Mouse (Mus musculus) midbrain, embryonic 11.5 days (tissue): ENCODE measurements at regions not wholly inside any gene's neighbourhood (a gene's known extent, or its start where the extent isn't known, plus 50 kb on each side); places are given as distances from the start of the nearest gene placed in this dataset.

Source experiments
- ATAC-seq: fragments of 200-750 bp; cut with Nextera tagmentation; 2 replicates; pipeline ENCODE4 v1.8.0; 2017; ENCODE audit warnings: moderate TSS enrichment, moderate library complexity; ENCODE audit not compliant: low FRiP score
- DNase-seq: peaks from one replicate; pipeline ENCODE4 v3.0.0; 2015; ENCODE audit warnings: low spot score; ENCODE audit errors: missing footprints
- H3K27ac ChIP-seq: fragments of 300-500 bp; sonication (generic); 2 replicates; pipeline ENCODE4 v1.5.1; 2014; ENCODE audit warnings: low read depth, low read length
- H3K27me3 ChIP-seq: fragments of 300-500 bp; sonication (generic); 2 replicates; pipeline ENCODE4 v1.6.1; 2014; ENCODE audit warnings: mild to moderate bottlenecking, low read length, moderate library complexity, mixed read lengths; ENCODE audit not compliant: control insufficient read depth, insufficient read depth
- H3K36me3 ChIP-seq: fragments of 300-500 bp; sonication (generic); 2 replicates; pipeline ENCODE4 v1.6.1; 2014; ENCODE audit warnings: mild to moderate bottlenecking, low read length, moderate library complexity, mixed read lengths; ENCODE audit not compliant: control insufficient read depth, insufficient read depth
- H3K4me1 ChIP-seq: fragments of 300-500 bp; sonication (generic); 2 replicates; pipeline ENCODE4 v1.6.1; 2014; ENCODE audit warnings: low read length; ENCODE audit not compliant: control insufficient read depth, insufficient read depth
- H3K4me2 ChIP-seq: fragments of 300-500 bp; sonication (generic); 2 replicates; pipeline ENCODE4 v1.6.1; 2014; ENCODE audit warnings: mild to moderate bottlenecking, moderate library complexity
- H3K4me3 ChIP-seq: fragments of 300-500 bp; sonication (generic); 2 replicates; pipeline ENCODE4 v1.5.1; 2014; ENCODE audit warnings: low read depth, low read length
- H3K9ac ChIP-seq: fragments of 300-500 bp; sonication (generic); 2 replicates; pipeline ENCODE4 v1.6.1; 2014; ENCODE audit warnings: low read length
- H3K9me3 ChIP-seq: fragments of 300-500 bp; sonication (generic); 2 replicates; pipeline ENCODE4 v1.6.1; 2016; ENCODE audit warnings: low read length; ENCODE audit not compliant: control insufficient read depth
- WGBS: fragments of 180-500 bp; shearing (Covaris S2); extraction: QIAGEN DNeasy Blood & Tissue Kit; methylation state at CpG from one replicate; pipeline ENCODE4 v1.1.7; 2014; 5-methylcytosine and 5-hydroxymethylcytosine counted together

DNA sequence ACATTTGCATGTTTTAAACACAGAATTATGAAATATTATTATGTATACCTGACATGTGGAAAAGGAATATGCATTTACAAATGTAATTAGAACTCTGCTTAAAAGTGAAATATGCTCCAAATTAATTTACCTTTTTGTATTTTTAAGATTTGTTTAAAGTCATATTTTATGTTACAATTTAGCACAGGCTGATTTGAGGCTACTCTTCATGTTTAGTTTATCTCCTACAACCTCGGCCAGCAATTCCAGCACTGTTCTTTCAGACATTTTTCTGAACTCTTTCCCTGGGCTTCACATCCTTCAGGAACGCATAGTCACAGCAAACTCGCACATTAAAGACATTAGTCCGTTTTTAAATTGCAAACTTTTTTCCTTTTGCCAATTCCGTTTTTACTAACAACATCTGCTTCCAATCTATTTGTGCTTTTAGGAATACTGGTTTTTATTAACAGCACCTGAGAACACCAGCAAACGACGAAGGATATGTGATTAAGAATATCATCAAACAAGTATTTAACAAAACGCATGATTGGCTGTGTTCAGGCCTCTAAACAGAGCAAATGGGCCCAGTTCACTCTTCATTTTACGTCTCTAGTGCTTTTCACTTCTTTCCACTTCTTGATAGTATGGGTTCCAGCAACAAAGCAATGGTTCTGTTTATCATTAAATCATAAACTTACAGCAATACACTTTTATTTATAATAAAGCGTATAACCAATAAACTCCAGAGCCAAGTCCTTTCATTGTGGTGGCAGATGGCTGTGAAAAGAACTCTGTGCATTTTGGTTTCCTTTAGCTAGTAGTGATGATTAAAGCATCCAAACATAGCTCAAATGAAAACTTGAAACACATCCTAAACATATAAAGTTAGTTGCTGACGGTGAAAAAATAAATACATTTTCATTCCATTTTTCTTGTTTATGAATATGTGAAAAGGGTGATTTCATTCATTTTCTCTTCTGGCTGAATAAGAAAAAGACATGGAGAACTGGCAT, 251.3 kb upstream of the Nfe2l3 start:
- H3K9me3 ChIP-seq = no peaks in the 10 kb centered on the region
- DNase-seq (peak; percentile 95), ATAC-seq (no peak)
- H3K4me2 ChIP-seq = no peak overlapping the region
- H3K4me1 ChIP-seq = no peaks in the 10 kb centered on the region
- H3K36me3 ChIP-seq = no peaks in the 10 kb centered on the region
- H3K4me3 ChIP-seq = no peak overlapping the region
- no peak overlapping the region for H3K9ac ChIP-seq
- no peak overlapping the region for H3K27ac ChIP-seq
- 6% methylated on average over 11 of the region's 11 CpGs for WGBS
- H3K27me3 ChIP-seq = peaks cover 74% of the 10 kb centered on the region

DNA sequence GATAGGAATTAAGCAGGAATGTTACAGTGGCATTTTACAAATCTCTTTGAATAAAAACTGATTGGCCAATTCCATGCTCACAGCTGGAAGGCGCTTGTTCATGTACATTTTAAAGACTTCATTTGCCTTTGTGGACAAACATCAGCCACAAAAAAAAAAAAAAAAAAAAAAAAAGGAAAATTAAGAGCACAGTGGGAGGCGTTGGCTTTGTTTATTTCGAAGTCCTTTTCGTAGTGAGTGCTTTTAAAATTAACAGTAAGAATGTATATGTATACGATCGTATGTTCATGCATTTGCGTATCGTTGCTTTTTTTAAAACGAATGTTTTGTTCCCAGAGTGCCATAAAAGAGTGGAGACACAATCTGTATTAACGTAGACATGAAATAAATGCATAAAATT, 250.6 kb upstream of the Nfe2l3 start:
- Histone ChIP-seq H3K36me3 (no peaks in the 10 kb centered on the region), H3K27me3 (peaks cover 74% of the 10 kb centered on the region), H3K4me2 (no peak overlapping the region), H3K9me3 (no peaks in the 10 kb centered on the region), H3K9ac (no peak overlapping the region), H3K4me1 (no peaks in the 10 kb centered on the region), H3K27ac (no peak overlapping the region), H3K4me3 (no peak overlapping the region)
- DNase-seq (peak; percentile 92), ATAC-seq (no peak)
- WGBS = 26% methylated on average over 10 of the region's 10 CpGs

DNA sequence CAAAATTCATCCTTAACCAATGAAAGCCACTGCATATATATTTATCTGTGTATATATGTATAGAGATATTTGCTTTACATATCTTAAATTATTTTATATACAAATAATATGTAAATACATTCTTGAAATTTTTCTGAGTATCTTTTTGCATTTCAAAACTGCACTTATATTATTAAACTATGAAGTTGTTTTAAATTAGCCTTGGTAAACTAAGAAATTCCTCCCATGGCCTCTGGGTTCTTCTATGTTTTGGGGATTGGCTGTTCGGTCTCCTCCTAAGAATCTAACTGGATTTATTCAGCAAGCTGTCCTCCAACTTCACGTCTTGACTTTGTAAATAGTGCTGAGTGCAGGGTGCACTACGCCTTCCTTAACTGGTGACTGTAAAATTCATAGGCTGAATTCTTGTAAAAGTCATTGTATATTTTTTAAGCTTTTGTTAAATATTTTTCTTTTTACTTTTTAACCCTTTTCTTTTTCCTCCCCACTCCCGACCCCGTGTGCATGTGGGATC, 249.6 kb upstream of the Nfe2l3 start:
- Histone ChIP-seq H3K27me3 (peaks cover 76% of the 10 kb centered on the region), H3K4me1 (no peaks in the 10 kb centered on the region), H3K9ac (no peak overlapping the region), H3K4me2 (no peak overlapping the region), H3K9me3 (no peaks in the 10 kb centered on the region), H3K27ac (no peak overlapping the region), H3K36me3 (no peaks in the 10 kb centered on the region), H3K4me3 (no peak overlapping the region)
- DNase-seq (peak; percentile 91), ATAC-seq (no peak)
- WGBS = 8% methylated on average over 5 of the region's 5 CpGs

DNA sequence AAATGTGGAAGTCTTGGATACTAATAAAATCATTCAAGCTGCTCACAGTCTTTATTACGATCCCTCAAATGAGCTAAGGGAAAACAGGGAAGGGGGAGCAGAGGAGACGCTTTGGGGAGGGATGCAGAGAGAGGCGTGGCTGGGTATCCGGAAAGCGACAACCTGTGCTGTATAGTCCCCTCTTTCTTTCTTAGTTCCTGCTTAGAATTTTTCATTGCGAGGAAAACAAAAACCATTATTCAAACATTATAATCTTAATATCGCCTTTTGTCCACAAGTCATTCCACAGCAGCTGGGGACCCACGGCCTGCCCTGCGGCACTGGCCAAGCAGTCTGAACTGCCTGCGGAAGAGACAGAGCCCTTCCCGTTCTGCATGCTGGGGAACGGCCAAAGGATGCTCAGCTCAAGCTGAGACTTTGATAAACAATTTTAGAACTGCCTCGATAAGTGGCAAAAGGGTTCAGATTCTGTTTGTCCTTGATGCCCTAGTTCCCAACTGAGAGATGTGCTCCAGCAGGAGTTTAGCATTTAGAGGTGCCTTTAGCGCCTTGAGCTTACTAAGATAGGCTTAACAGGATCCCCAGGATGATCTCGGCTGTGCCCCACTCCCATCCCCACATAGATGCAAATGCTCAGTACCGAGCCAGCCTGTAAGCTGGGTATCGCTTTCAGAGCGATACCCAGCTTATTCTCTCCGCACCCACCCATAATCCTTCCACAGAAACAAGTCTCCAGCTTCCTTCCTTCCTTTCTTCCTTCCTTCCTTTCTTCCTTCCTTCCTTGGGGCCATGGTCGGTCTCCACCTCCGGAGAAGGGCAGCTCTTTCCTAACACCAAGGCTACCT, 248.7 kb upstream of the Nfe2l3 start:
- DNase-seq (peak; percentile 89), ATAC-seq (no peak)
- H3K9ac ChIP-seq = no peak overlapping the region
- H3K4me1 ChIP-seq = no peaks in the 10 kb centered on the region
- H3K4me3 ChIP-seq = no peak overlapping the region
- peaks cover 86% of the 10 kb centered on the region for H3K27me3 ChIP-seq
- H3K4me2 ChIP-seq = no peak overlapping the region
- H3K9me3 ChIP-seq = no peaks in the 10 kb centered on the region
- no peak overlapping the region for H3K27ac ChIP-seq
- 1% methylated on average over 21 of the region's 21 CpGs for WGBS
- H3K36me3 ChIP-seq = no peaks in the 10 kb centered on the region

DNA sequence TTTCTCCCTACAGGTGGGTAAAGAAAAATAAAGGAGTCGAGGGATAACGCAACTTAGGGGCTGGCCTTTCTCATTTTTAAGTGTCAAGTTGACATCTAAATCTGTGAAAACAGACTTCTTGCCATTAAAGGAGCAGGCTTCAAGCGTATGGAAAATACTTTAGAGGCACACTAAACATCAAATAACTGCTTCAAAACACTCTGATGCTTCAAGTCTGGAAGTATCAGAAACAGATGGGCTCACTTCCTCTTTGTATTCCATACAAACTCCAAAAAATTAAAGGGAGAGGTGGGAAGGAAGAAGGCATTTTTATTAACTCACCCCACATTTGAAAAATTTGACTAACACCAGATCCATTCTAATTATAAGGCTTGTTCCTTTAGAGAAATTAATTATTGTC, 248.0 kb upstream of the Nfe2l3 start:
- no peak overlapping the region for H3K9ac ChIP-seq
- WGBS = 1% methylated on average over 3 of the region's 3 CpGs
- no peak overlapping the region for H3K4me2 ChIP-seq
- H3K27ac ChIP-seq = no peak overlapping the region
- no peaks in the 10 kb centered on the region for H3K36me3 ChIP-seq
- H3K4me1 ChIP-seq = no peaks in the 10 kb centered on the region
- DNase-seq = peak; percentile 86
- peaks cover 91% of the 10 kb centered on the region for H3K27me3 ChIP-seq
- H3K9me3 ChIP-seq = no peaks in the 10 kb centered on the region
- H3K4me3 ChIP-seq = no peak overlapping the region
- no peak for ATAC-seq

- no peak overlapping the region for H3K9ac ChIP-seq
- no peak overlapping the region for H3K27ac ChIP-seq
- WGBS = 31% methylated on average over 6 of the region's 6 CpGs
- no peaks in the 10 kb centered on the region for H3K36me3 ChIP-seq
- peak; percentile 94 for DNase-seq
- peaks cover 89% of the 10 kb centered on the region for H3K27me3 ChIP-seq
- no peak overlapping the region for H3K4me2 ChIP-seq
- no peak overlapping the region for H3K4me3 ChIP-seq
- no peak for ATAC-seq
- no peaks in the 10 kb centered on the region for H3K4me1 ChIP-seq
- no peaks in the 10 kb centered on the region for H3K9me3 ChIP-seq
Observed at GRCm38 (mm10) chr6:51185201-51185600, 247.3 kb upstream of the Nfe2l3 start.

- Histone ChIP-seq H3K4me1 (0 out of 2 replicates have a peak, but pooled peaks cover 3% of the 10 kb centered on the region), H3K4me2 (no peak overlapping the region), H3K9me3 (no peaks in the 10 kb centered on the region), H3K4me3 (no peak overlapping the region), H3K36me3 (no peaks in the 10 kb centered on the region), H3K9ac (no peak overlapping the region), H3K27ac (no peak overlapping the region), H3K27me3 (peaks cover 73% of the 10 kb centered on the region)
- no peak for ATAC-seq
- DNase-seq = peak; percentile 61
- 77% methylated on average over 3 of the region's 3 CpGs for WGBS
Observed at GRCm38 (mm10) chr6:51189173-51189572, 243.3 kb upstream of the Nfe2l3 start.

GRCm38 (mm10) chr6:51192826-51193225, 239.6 kb upstream of the Nfe2l3 start:
- 0 out of 2 replicates have a peak, but pooled peaks cover 3% of the 10 kb centered on the region for H3K4me1 ChIP-seq
- H3K9me3 ChIP-seq = no peaks in the 10 kb centered on the region
- 36% methylated on average over 8 of the region's 8 CpGs for WGBS
- ATAC-seq (no peak), DNase-seq (peak; percentile 83)
- H3K4me2 ChIP-seq = no peak overlapping the region
- no peak overlapping the region for H3K4me3 ChIP-seq
- peaks cover 41% of the 10 kb centered on the region for H3K27me3 ChIP-seq
- no peaks in the 10 kb centered on the region for H3K36me3 ChIP-seq
- H3K9ac ChIP-seq = no peak overlapping the region
- H3K27ac ChIP-seq = no peak overlapping the region
